Mouse (Mus musculus) megakaryocyte, embryonic 14.5 days (primary cell): ENCODE results near the gene BC004004.

Experiments
- FLI1 ChIP-seq: IDR thresholded peaks from 2 replicates; pipeline ENCODE4 v1.6.1; 2012; ENCODE audit warnings: low read length, inconsistent platforms, mixed read lengths
- GATA1 ChIP-seq: IDR thresholded peaks from 3 replicates; pipeline ENCODE4 v1.6.1; 2012; ENCODE audit warnings: mixed read lengths, low read length, inconsistent platforms, borderline replicate concordance

- no peak for TF ChIP-seq GATA1
- TF ChIP-seq FLI1, result no peak
Measured at GRCm38 (mm10) chr17:29273156-29273555, 4.6 kb downstream of the BC004004 start.
